Mouse (Mus musculus) left cerebral cortex, postnatal 14 days (tissue): ENCODE results near the gene Slc4a11. TPM values are rescaled to one million over a fixed set of nuclear protein-coding genes. Genes with fewer than 3 reads are reported as not detected.

ENCODE experiments used
- DNase-seq, 2 experiments: peaks; one replicate each; pipeline ENCODE4 v3.0.0; 2021 to 2022; ENCODE audit warnings: low spot score in 2 of 2, mixed read lengths in 1 of 2
- intact Hi-C: fragments of 180-260 bp; cut with DNase I; formaldehyde crosslinking; loops from one replicate; pipeline ENCODE4 v1.15.1; 2025
- total RNA-seq, 2 experiments: library from RNA; stranded (reverse); gene quantifications; 2 replicates each; pipeline ENCODE4 v1.2.3; 2021

The Slc4a11 gene
- total RNA-seq, 2 experiments from 2014 or later, result 0.32 to 1.8 TPM

- no peak for DNase-seq
These were observed 58.0 kb downstream of the Slc4a11 start for GRCm38 (mm10) chr2:130639276-130639675.

DNA sequence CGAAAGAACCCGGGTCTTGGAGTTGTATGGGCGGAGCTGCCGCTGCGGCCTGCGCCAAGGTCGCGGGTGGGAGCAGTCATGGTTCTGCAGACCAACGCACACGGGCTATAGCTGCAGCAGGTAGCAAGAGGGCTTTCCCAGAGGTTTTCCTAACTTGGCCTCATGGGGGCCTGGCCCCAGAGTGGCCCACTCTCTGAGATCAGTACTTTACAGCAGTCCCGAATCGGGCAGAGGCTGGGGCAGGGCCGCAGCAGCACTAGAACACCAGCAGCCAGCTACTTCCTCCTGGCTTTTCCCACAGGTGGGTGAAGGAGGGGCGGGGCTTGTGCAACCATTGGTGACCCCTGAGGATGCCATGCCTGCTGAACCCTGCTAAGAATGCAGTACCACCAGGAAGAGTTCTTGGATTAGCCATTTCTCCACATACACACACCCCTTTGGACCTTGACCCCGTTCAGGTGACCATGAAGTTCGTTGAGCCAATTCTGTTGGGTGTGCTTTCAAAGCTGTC, 59.2 kb downstream of the Slc4a11 start:
- intact Hi-C loops, result no loop called here
- DNase-seq, result no peak

More at GRCm38 (mm10) chr2:130639276-130639675, 58.0 kb downstream of the Slc4a11 start:
- intact Hi-C loops, result no loop called here

GRCm38 (mm10) chr2:130635847-130636246, 61.5 kb downstream of the Slc4a11 start:
- intact Hi-C loops, result no loop called here
- no peak for DNase-seq

DNA sequence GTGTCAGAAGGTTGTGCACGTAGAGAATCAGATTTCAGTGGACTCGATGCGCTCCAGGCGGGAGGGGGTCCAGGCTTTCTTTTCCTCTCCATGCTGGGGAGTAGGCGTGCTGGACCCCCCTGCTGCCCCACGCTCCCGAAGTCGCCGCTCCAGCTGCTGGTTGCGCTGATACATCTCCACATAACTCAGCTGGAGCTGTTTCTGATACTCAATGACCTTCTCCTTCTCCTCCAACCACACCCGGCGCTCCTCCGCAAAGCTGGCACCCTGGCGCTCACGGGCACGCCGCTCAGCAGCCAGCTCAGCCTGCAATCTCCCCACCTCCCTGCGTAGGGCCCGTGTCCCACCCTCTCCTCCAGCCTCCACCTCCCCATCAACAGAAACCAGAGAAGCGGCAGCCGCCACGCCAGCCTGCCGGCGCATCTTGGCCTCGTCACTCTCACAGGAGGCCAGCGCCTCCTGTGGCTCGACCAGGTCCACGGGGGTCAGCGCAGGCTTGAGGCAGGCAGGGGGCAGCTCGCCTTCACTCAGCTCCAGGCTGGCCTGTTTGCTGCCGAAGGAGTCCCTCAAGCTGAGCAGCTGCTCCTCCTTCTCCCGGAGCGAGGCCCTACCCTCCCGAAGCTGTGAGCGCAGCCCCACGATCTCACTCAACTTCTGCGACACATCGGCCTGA, 62.4 kb downstream of the Slc4a11 start:
- no peak for DNase-seq
- intact Hi-C loops, result no loop called here

Other genes with a start within 250 kb of the Slc4a11 start
- 100 to 1,000 TPM; 251 to 257 TPM for gene Ptpra, start 247.2 kb downstream of the Slc4a11 start, total RNA-seq
- gene Mrps26, start 133.8 kb downstream of the Slc4a11 start, total RNA-seq, result 10 to 100 TPM; 72.2 to 75.8 TPM
- 1 to 10 TPM in 1 of 2 experiments, not detected in 1; 1.5 TPM for gene Oxt, start 121.3 kb downstream of the Slc4a11 start, total RNA-seq
- gene Avp, start 115.0 kb downstream of the Slc4a11 start, total RNA-seq, result 10 to 100 TPM in 1 of 2 experiments, under 1 TPM in 1; 0.68 to 21.7 TPM
- gene Fastkd5, start 67.5 kb downstream of the Slc4a11 start, total RNA-seq, result 1 to 10 TPM; 7.3 to 8.0 TPM
- 1 to 10 TPM; 7.7 to 8.3 TPM for gene Ubox5, start 67.5 kb downstream of the Slc4a11 start, total RNA-seq
- gene Lzts3, start 54.7 kb downstream of the Slc4a11 start, total RNA-seq, result 10 to 100 TPM; 88.0 to 89.5 TPM
- gene Ddrgk1, start 32.9 kb downstream of the Slc4a11 start, total RNA-seq, result 10 to 100 TPM; 78.1 to 85.2 TPM
- 10 to 100 TPM; 40.4 to 41.9 TPM for gene Itpa, start 29.9 kb downstream of the Slc4a11 start, total RNA-seq
- gene 4930402H24Rik, start 208.9 kb upstream of the Slc4a11 start, total RNA-seq, result 10 to 100 TPM; 72.1 to 81.2 TPM
- gene Atrn, start 209.0 kb upstream of the Slc4a11 start, total RNA-seq, result 100 to 1,000 TPM; 121 to 126 TPM